Mouse (Mus musculus): Measurements from ENCODE around the gene Aldh8a1. TPM values are rescaled to one million over a fixed set of nuclear protein-coding genes. Genes with fewer than 3 reads are reported as not detected.

Gene Aldh8a1
- polyA plus RNA-seq, 1 experiment from 2014 or later: 111 TPM

GRCm38 (mm10) chr10:21404822-21405221 lies 27.7 kb downstream of the Aldh8a1 start:
- WGBS (ENCODE audit: insufficient replicate concordance): 73% methylated on average over 4 of the region's 4 CpGs

DNA sequence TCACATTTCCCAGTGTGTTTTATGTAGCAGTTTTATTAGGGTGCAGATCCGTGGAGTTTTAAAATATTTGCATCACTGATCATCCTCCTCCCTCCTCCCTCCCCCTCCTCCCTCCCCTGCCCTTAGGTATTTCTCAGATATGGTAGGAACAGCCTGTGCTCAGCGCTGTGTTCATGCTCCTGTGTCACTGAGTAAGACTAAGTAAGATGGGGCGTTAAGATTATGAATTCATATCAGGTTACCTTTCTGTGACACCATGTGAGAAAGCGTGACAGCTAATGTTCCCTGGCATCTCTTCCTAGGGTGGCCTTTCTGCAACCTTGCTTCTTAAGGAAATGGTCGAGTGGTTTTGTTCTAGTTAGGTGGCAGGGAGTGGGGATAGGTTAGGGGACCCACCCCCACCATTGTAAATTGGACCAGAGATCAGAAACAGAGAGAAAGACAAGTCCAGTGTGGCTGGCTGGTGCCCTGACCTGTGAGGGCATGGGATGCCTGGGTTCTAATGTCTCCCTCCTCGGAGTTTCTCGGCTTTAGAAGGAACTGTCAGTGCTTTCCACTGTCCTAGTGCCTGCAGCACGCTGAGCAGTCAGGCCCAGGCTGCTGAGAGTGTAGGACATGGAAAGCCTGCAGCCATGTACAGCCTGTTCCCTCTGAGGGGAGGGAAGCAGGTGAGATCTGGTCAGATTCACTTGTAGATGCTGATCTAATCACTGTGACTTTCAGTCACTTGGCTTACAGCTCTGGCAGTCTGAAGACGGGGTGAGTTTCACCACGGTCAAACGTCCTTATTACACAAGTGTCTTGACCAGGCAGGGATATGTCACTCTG lies 28.8 kb downstream of the Aldh8a1 start:
- no peak for TF ChIP-seq EP300 (IDR thresholded peaks at IDR 0.05; ENCODE audit: low read depth)
- no peak for TF ChIP-seq CTCF (IDR thresholded peaks at IDR 0.05; ENCODE audit: low read depth)
- Histone ChIP-seq H3K4me3 (ENCODE audit: low read depth, low read length) (no peak overlapping the region), H3K9ac (replicated peaks) (no peak overlapping the region), H3K27me3 (ENCODE audit: insufficient read depth, low read length) (no peaks in the 10 kb centered on the region), H3K4me2 (ENCODE audit: low read depth, low read length) (no peak overlapping the region), H3K36me3 (replicated peaks; ENCODE audit: insufficient read depth, low read length) (no peaks in the 10 kb centered on the region), H3K27ac (ENCODE audit: low read depth) (no peak overlapping the region), H3K9me3 (ENCODE audit: low read length) (no peaks in the 10 kb centered on the region), H3K4me1 (ENCODE audit: insufficient read depth) (no peaks in the 10 kb centered on the region)
- 80% methylated on average over 11 of the region's 11 CpGs for WGBS (ENCODE audit: insufficient replicate concordance)
- no peak for ATAC-seq
- no peak for DNase-seq

More at GRCm38 (mm10) chr10:21404822-21405221, 27.7 kb downstream of the Aldh8a1 start:
- Histone ChIP-seq H3K36me3 (replicated peaks; ENCODE audit: insufficient read depth, low read length) (no peaks in the 10 kb centered on the region), H3K9me3 (ENCODE audit: low read length) (no peaks in the 10 kb centered on the region), H3K27ac (ENCODE audit: low read depth) (no peak overlapping the region), H3K9ac (replicated peaks) (no peak overlapping the region), H3K4me1 (ENCODE audit: insufficient read depth) (no peaks in the 10 kb centered on the region), H3K4me2 (ENCODE audit: low read depth, low read length) (no peak overlapping the region), H3K27me3 (ENCODE audit: insufficient read depth, low read length) (no peaks in the 10 kb centered on the region), H3K4me3 (ENCODE audit: low read depth, low read length) (no peak overlapping the region)
- DNase-seq (no peak), ATAC-seq (no peak)
- TF ChIP-seq EP300 (IDR thresholded peaks at IDR 0.05; ENCODE audit: low read depth) (no peak), CTCF (IDR thresholded peaks at IDR 0.05; ENCODE audit: low read depth) (no peak)

DNA sequence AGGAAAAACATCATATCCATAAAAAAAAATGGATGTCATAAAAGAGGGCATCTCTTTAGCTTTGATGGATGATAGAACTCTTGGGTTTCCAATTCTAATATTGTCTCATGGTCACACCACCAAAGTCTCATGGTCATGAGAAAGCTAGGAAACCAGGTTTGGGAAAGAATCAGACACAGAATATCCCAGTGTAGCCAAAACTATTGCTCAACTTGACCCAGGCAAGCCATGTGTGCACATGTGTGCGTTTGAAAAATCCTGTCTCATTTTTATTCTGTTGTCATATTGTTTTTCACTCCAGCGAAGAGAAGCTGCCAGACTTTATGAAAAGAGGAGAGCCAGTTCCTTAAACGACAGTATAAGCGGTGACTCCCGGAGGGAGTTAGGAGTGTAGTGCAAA lies 33.6 kb downstream of the Aldh8a1 start:
- Histone ChIP-seq H3K4me3 (ENCODE audit: low read depth, low read length) (no peak overlapping the region), H3K36me3 (replicated peaks; ENCODE audit: insufficient read depth, low read length) (no peaks in the 10 kb centered on the region), H3K4me1 (ENCODE audit: insufficient read depth) (0 out of 2 replicates have a peak, but pooled peaks cover 2% of the 10 kb centered on the region), H3K27ac (ENCODE audit: low read depth) (no peak overlapping the region), H3K9me3 (ENCODE audit: low read length) (no peaks in the 10 kb centered on the region), H3K4me2 (ENCODE audit: low read depth, low read length) (no peak overlapping the region), H3K27me3 (ENCODE audit: insufficient read depth, low read length) (no peaks in the 10 kb centered on the region), H3K9ac (replicated peaks) (no peak overlapping the region)
- TF ChIP-seq EP300 (IDR thresholded peaks at IDR 0.05; ENCODE audit: low read depth) (no peak), CTCF (IDR thresholded peaks at IDR 0.05; ENCODE audit: low read depth) (no peak)
- DNase-seq (no peak), ATAC-seq (no peak)
- WGBS (ENCODE audit: insufficient replicate concordance): 65% methylated on average over 5 of the region's 5 CpGs

- Histone ChIP-seq H3K4me1 (ENCODE audit: insufficient read depth) (0 out of 2 replicates have a peak, but pooled peaks cover 2% of the 10 kb centered on the region), H3K4me2 (ENCODE audit: low read depth, low read length) (no peak overlapping the region), H3K4me3 (ENCODE audit: low read depth, low read length) (no peak overlapping the region), H3K9me3 (ENCODE audit: low read length) (no peaks in the 10 kb centered on the region), H3K9ac (replicated peaks) (no peak overlapping the region), H3K27ac (ENCODE audit: low read depth) (no peak overlapping the region), H3K27me3 (ENCODE audit: insufficient read depth, low read length) (no peaks in the 10 kb centered on the region), H3K36me3 (replicated peaks; ENCODE audit: insufficient read depth, low read length) (no peaks in the 10 kb centered on the region)
- WGBS (ENCODE audit: insufficient replicate concordance): 59% methylated on average over 6 of the region's 6 CpGs
- DNase-seq (no peak), ATAC-seq (no peak)
- no peak for TF ChIP-seq CTCF (IDR thresholded peaks at IDR 0.05; ENCODE audit: low read depth)
- no peak for TF ChIP-seq EP300 (IDR thresholded peaks at IDR 0.05; ENCODE audit: low read depth)
Measured at GRCm38 (mm10) chr10:21411621-21412205, 34.6 kb downstream of the Aldh8a1 start.

DNA sequence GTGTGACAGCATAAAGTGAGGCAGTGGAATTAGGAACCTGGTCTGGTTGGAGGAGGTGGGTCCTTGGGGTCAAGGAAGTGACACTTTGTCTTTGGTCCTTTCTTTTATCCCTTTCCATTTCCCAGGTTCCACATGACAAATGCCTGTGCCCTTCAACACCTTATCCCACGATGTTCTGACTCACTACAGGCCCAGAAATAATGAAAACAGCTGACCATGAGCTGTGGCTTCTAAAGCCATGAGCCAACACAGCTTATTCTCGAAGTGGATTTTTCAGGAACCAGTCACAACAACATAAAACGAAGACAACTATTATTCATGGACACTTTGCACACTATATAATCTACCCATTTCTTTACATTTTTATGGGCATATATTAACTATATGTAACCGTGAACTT lies 37.9 kb downstream of the Aldh8a1 start:
- Histone ChIP-seq H3K27ac (ENCODE audit: low read depth) (no peak overlapping the region), H3K4me3 (ENCODE audit: low read depth, low read length) (no peak overlapping the region), H3K27me3 (ENCODE audit: insufficient read depth, low read length) (no peaks in the 10 kb centered on the region), H3K4me1 (ENCODE audit: insufficient read depth) (0 out of 2 replicates have a peak, but pooled peaks cover 2% of the 10 kb centered on the region), H3K9me3 (ENCODE audit: low read length) (no peaks in the 10 kb centered on the region), H3K4me2 (ENCODE audit: low read depth, low read length) (no peak overlapping the region), H3K36me3 (replicated peaks; ENCODE audit: insufficient read depth, low read length) (no peaks in the 10 kb centered on the region), H3K9ac (replicated peaks) (no peak overlapping the region)
- DNase-seq (no peak), ATAC-seq (no peak)
- TF ChIP-seq EP300 (IDR thresholded peaks at IDR 0.05; ENCODE audit: low read depth) (no peak), CTCF (IDR thresholded peaks at IDR 0.05; ENCODE audit: low read depth) (no peak)
- WGBS (ENCODE audit: insufficient replicate concordance): 69% methylated on average over 4 of the region's 4 CpGs

GRCm38 (mm10) chr10:21416184-21416583 lies 39.1 kb downstream of the Aldh8a1 start:
- no peak for TF ChIP-seq EP300 (IDR thresholded peaks at IDR 0.05; ENCODE audit: low read depth)
- no peak for TF ChIP-seq CTCF (IDR thresholded peaks at IDR 0.05; ENCODE audit: low read depth)
- H3K4me3 ChIP-seq (ENCODE audit: low read depth, low read length): no peak overlapping the region
- WGBS (ENCODE audit: insufficient replicate concordance): 83% methylated on average over 5 of the region's 5 CpGs
- no peak overlapping the region for H3K27ac ChIP-seq (ENCODE audit: low read depth)
- no peaks in the 10 kb centered on the region for H3K9me3 ChIP-seq (ENCODE audit: low read length)
- no peak overlapping the region for H3K4me2 ChIP-seq (ENCODE audit: low read depth, low read length)
- no peaks in the 10 kb centered on the region for H3K27me3 ChIP-seq (ENCODE audit: insufficient read depth, low read length)
- no peak overlapping the region for H3K9ac ChIP-seq (replicated peaks)
- H3K4me1 ChIP-seq (ENCODE audit: insufficient read depth): 0 out of 2 replicates have a peak, but pooled peaks cover 2% of the 10 kb centered on the region
- no peak for ATAC-seq
- H3K36me3 ChIP-seq (replicated peaks; ENCODE audit: insufficient read depth, low read length): no peaks in the 10 kb centered on the region
- DNase-seq: no peak
